Mouse (Mus musculus) heart, embryonic 10.5 days (tissue): ENCODE results near the gene Kcne3. TPM values are rescaled to one million over a fixed set of nuclear protein-coding genes. Genes with fewer than 3 reads are reported as not detected.

Experiments
- DNase-seq: peaks from one replicate; pipeline ENCODE4 v3.0.0-alpha.2; 2017; ENCODE audit warnings: low spot score
- H3K27ac ChIP-seq: fragments of 300-500 bp; sonication (generic); 2 replicates; pipeline ENCODE4 v1.5.1; 2016; ENCODE audit warnings: mild to moderate bottlenecking
- H3K27me3 ChIP-seq: fragments of 300-500 bp; sonication (generic); 2 replicates; pipeline ENCODE4 v1.6.1; 2016; ENCODE audit warnings: mild to moderate bottlenecking; ENCODE audit not compliant: poor library complexity, insufficient read depth, severe bottlenecking
- H3K36me3 ChIP-seq: fragments of 300-500 bp; sonication (generic); 2 replicates; pipeline ENCODE4 v1.6.1; 2016; ENCODE audit warnings: mild to moderate bottlenecking, moderate library complexity
- H3K4me1 ChIP-seq: fragments of 300-500 bp; sonication (generic); 2 replicates; pipeline ENCODE4 v1.6.1; 2016; ENCODE audit warnings: mild to moderate bottlenecking
- H3K4me3 ChIP-seq: fragments of 300-500 bp; sonication (generic); 2 replicates; pipeline ENCODE4 v1.5.1; 2016; ENCODE audit warnings: mild to moderate bottlenecking, moderate library complexity
- H3K9me3 ChIP-seq: fragments of 300-500 bp; sonication (generic); 2 replicates; pipeline ENCODE4 v1.6.1; 2016; ENCODE audit warnings: mild to moderate bottlenecking, moderate library complexity
- WGBS: fragments of 180-500 bp; shearing (Covaris S2); methylation state at CpG from one replicate; pipeline ENCODE4 v1.1.7; 2016; 5-methylcytosine and 5-hydroxymethylcytosine counted together
- polyA plus RNA-seq: library from polyadenylated mRNA; unstranded; fragments of >200 nt; fragmentation: Nextera tagmentation; extraction: Ambion mirVana; gene quantifications from 2 replicates; pipeline ENCODE4 v1.2.1, GENCODE M21; 2016

Gene Kcne3
- polyA plus RNA-seq, 1 experiment from 2014 or later: 5.9 TPM

- Histone ChIP-seq H3K27me3 (no peaks in the 10 kb centered on the region), H3K9me3 (no peaks in the 10 kb centered on the region), H3K36me3 (no peaks in the 10 kb centered on the region), H3K4me3 (no peak overlapping the region), H3K27ac (no peak overlapping the region), H3K4me1 (peaks cover 11% of the 10 kb centered on the region; the same call in 1 of the 2 replicates)
- DNase-seq: no peak
- 52% methylated on average over 3 of the region's 3 CpGs for WGBS
Measured at GRCm38 (mm10) chr7:100228957-100229356, 52.7 kb downstream of the Kcne3 start.

DNA sequence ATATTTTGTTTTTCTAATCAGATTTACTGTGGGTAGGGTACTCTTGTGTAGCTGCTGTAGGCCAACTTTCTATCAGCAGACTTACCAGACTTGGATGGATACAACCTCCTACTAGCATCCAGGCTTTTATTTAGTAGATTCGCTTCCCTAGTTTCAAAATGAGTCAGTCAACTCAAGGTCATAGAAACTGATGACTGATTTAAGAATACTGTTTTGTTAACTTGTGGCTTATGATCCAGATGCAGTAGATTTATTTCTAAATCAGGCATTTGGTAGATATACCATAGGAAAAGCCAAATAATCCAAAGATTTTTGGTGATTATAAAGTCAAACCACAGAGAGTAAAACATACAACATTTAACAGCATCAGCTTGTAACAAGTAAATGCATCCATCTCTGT is 54.3 kb downstream of the Kcne3 start:
- WGBS: 90% methylated on average over 1 of the region's 1 CpGs
- no peak overlapping the region for H3K4me3 ChIP-seq
- H3K9me3 ChIP-seq: no peaks in the 10 kb centered on the region
- no peaks in the 10 kb centered on the region for H3K36me3 ChIP-seq
- peaks cover 12% of the 10 kb centered on the region; the same call in 1 of the 2 replicates for H3K4me1 ChIP-seq
- no peak overlapping the region for H3K27ac ChIP-seq
- no peak for DNase-seq
- H3K27me3 ChIP-seq: no peaks in the 10 kb centered on the region

DNA sequence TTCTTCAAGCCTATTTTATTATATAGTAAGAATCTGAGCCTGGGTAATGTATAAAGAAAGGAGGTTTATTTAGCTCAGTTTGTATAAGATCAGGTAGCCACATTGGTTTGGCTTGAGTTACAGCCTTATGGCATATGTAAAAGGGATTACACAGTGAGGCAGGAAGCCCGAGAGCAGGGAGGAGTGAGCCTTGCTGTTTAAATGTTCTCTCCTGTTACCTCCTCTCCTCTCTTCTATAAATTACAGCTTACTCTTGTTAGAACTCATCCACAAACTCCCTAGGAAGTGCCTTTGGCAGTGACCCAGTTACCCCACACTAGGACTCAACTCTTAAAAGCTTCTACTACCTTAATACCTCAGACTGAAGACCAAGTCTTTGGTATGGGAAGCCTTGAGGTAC is 55.4 kb downstream of the Kcne3 start:
- H3K4me1 ChIP-seq: peaks cover 11% of the 10 kb centered on the region; the same call in 1 of the 2 replicates
- WGBS: 71% methylated on average over 1 of the region's 1 CpGs
- H3K27ac ChIP-seq: no peak overlapping the region
- H3K27me3 ChIP-seq: no peaks in the 10 kb centered on the region
- no peak overlapping the region for H3K4me3 ChIP-seq
- no peak for DNase-seq
- no peaks in the 10 kb centered on the region for H3K9me3 ChIP-seq
- no peaks in the 10 kb centered on the region for H3K36me3 ChIP-seq

DNA sequence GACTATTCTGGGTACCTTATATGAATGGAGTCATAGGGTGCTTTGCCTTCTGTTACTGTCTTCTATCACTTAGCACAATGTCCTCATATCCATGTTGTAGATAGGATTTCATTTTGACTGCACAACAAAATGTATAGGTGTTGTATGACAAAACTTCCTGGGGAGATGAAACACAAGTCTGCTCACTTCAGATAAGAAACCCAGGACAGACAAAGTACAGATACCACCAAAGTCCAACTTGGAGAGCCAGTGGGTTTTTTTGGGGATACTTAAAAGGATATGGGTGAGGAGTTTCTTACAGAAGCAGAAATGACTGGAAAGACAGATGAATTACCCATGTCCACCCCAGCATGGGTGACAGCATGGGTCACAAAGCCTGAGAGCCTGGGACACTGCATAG is 57.4 kb downstream of the Kcne3 start:
- Histone ChIP-seq H3K36me3 (no peaks in the 10 kb centered on the region), H3K27me3 (no peaks in the 10 kb centered on the region), H3K4me3 (no peak overlapping the region), H3K9me3 (no peaks in the 10 kb centered on the region), H3K27ac (no peak overlapping the region), H3K4me1 (0 out of 2 replicates have a peak, but pooled peaks cover 4% of the 10 kb centered on the region)
- no peak for DNase-seq

Other genes starting within 250 kb of the Kcne3 start
- 3.1 and 4.3 TPM in 2 replicates for gene Rnf169, start 196.1 kb upstream of the Kcne3 start, polyA plus RNA-seq
- gene Chrdl2, start 170.3 kb upstream of the Kcne3 start, polyA plus RNA-seq: 0.65 TPM in 1 of 2 replicates, not detected in the other
- 51.3 and 69.9 TPM in 2 replicates for gene Pold3, start 54.9 kb upstream of the Kcne3 start, polyA plus RNA-seq
- 13.1 and 20.9 TPM in 2 replicates for gene Lipt2, start 17.2 kb upstream of the Kcne3 start, polyA plus RNA-seq
- 0.94 and 1.4 TPM in 2 replicates for gene Pgm2l1, start 50.9 kb downstream of the Kcne3 start, polyA plus RNA-seq
- 6.5 and 7.4 TPM in 2 replicates for gene P4ha3, start 109.0 kb downstream of the Kcne3 start, polyA plus RNA-seq
- gene C2cd3, start 195.7 kb downstream of the Kcne3 start, polyA plus RNA-seq: 20.1 and 22.9 TPM in 2 replicates
- gene Ppme1, start 195.8 kb downstream of the Kcne3 start, polyA plus RNA-seq: 68.2 and 74.8 TPM in 2 replicates